Mouse (Mus musculus) erythroblast, adult 5-6 weeks (primary cell): ENCODE measurements around the gene 1190005I06Rik. TPM values are rescaled to one million over a fixed set of nuclear protein-coding genes. Genes with fewer than 3 reads are reported as not detected.
"Not testable (repeated sequence)": the region's sequence is repeated elsewhere in the genome, so short reads cannot be mapped to it uniquely, and the experiment has no call there.

ENCODE experiments used
- ATAC-seq: replicated peaks from 2 replicates; pipeline ENCODE4 v1.8.0; 2016; ENCODE audit warnings: moderate number of reproducible peaks, mild to moderate bottlenecking, moderate TSS enrichment, inconsistent platforms; ENCODE audit not compliant: poor library complexity, low FRiP score, severe bottlenecking
- total RNA-seq, 2 experiments: library from RNA; stranded (forward) in 1 of 2; stranded (reverse) in 1 of 2; fragments of 150-400 nt in 1 of 2; fragments of 200-764, 138-1000 nt in 1 of 2; gene quantifications; 2 replicates each; pipeline versions ENCODE4 v1.2.3 to v1.2.4; 2015 to 2017; ENCODE audit warnings: low replicate concordance in 2 of 2

The 1190005I06Rik gene
- total RNA-seq (2015; ENCODE audit: low replicate concordance) (2.3 TPM in 1 of 2 replicates, not detected in the other), total RNA-seq (2017; ENCODE audit: low replicate concordance) (5.0 TPM in 1 of 2 replicates, not detected in the other)

- no peak for ATAC-seq
Observed at GRCm38 (mm10) chr8:120647532-120647931, at the start of gene 1190005I06Rik. Gene 1190005I06Rik, minus strand, starts transcription at chr8:120647632.

GRCm38 (mm10) chr8:120696401-120697153 lies 49.1 kb upstream of the 1190005I06Rik start:
- no peak for ATAC-seq

GRCm38 (mm10) chr8:120693861-120694493 lies 46.5 kb upstream of the 1190005I06Rik start:
- no peak for ATAC-seq

GRCm38 (mm10) chr8:120692934-120693333 lies 45.5 kb upstream of the 1190005I06Rik start:
- ATAC-seq, result no peak

- ATAC-seq, result no peak
Observed at GRCm38 (mm10) chr8:120688511-120688910, 41.1 kb upstream of the 1190005I06Rik start.

GRCm38 (mm10) chr8:120687786-120688185 lies 40.4 kb upstream of the 1190005I06Rik start:
- no peak for ATAC-seq

- no peak for ATAC-seq
Observed at GRCm38 (mm10) chr8:120686576-120686975, 39.1 kb upstream of the 1190005I06Rik start.

- ATAC-seq, result no peak
Observed at GRCm38 (mm10) chr8:120686051-120686450, 38.6 kb upstream of the 1190005I06Rik start.

- no peak for ATAC-seq
Observed at GRCm38 (mm10) chr8:120685591-120685990, 38.2 kb upstream of the 1190005I06Rik start.

- ATAC-seq, result no peak
Observed at GRCm38 (mm10) chr8:120685097-120685496, 37.7 kb upstream of the 1190005I06Rik start.

GRCm38 (mm10) chr8:120684082-120684481 lies 36.6 kb upstream of the 1190005I06Rik start:
- ATAC-seq, result no peak

- ATAC-seq, result no peak
Observed at GRCm38 (mm10) chr8:120683602-120684001, 36.2 kb upstream of the 1190005I06Rik start.

- ATAC-seq, result no peak
Observed at GRCm38 (mm10) chr8:120681113-120681512, 33.7 kb upstream of the 1190005I06Rik start.

GRCm38 (mm10) chr8:120680405-120680804 lies 33.0 kb upstream of the 1190005I06Rik start:
- ATAC-seq, result not testable (repeated sequence)

- ATAC-seq, result no peak
Observed at GRCm38 (mm10) chr8:120679629-120680387, 32.4 kb upstream of the 1190005I06Rik start.

GRCm38 (mm10) chr8:120678447-120678846 lies 31.0 kb upstream of the 1190005I06Rik start:
- ATAC-seq, result peak; percentile 80

GRCm38 (mm10) chr8:120675718-120676117 lies 28.3 kb upstream of the 1190005I06Rik start:
- no peak for ATAC-seq

GRCm38 (mm10) chr8:120673298-120673697 lies 25.9 kb upstream of the 1190005I06Rik start:
- ATAC-seq, result no peak

GRCm38 (mm10) chr8:120672626-120673229 lies 25.3 kb upstream of the 1190005I06Rik start:
- no peak for ATAC-seq

- ATAC-seq, result no peak
Observed at GRCm38 (mm10) chr8:120671775-120672174, 24.3 kb upstream of the 1190005I06Rik start.
